Mouse (Mus musculus) ovary, adult 18-20 months (tissue): ENCODE measurements around the gene Sox18.

ENCODE experiments used
- DNase-seq: peaks from one replicate; pipeline ENCODE4 v3.0.0; 2022; ENCODE audit warnings: low spot score, mixed read lengths

Gene Sox18

GRCm38 (mm10) chr2:181680716-181681117, 9.3 kb upstream of the Sox18 start:
- no peak for DNase-seq

GRCm38 (mm10) chr2:181679951-181680715, 8.7 kb upstream of the Sox18 start, which contains the start of gene Tcea2:
Gene Tcea2 (plus strand): TSS chr2:181680310.
- DNase-seq, result peak; percentile 61

GRCm38 (mm10) chr2:181678780-181679179, 7.3 kb upstream of the Sox18 start:
- DNase-seq, result peak; percentile 76

GRCm38 (mm10) chr2:181677755-181678098, 6.3 kb upstream of the Sox18 start:
- DNase-seq, result no peak

- DNase-seq, result no peak
These were observed 5.8 kb upstream of the Sox18 start for GRCm38 (mm10) chr2:181677096-181677754.

GRCm38 (mm10) chr2:181676424-181676823, 5.0 kb upstream of the Sox18 start:
- DNase-seq, result no peak

- peak; percentile 84 for DNase-seq
These were observed 4.0 kb upstream of the Sox18 start for GRCm38 (mm10) chr2:181675454-181675853.

- DNase-seq, result no peak
These were observed 3.5 kb upstream of the Sox18 start for GRCm38 (mm10) chr2:181674934-181675333.

- peak; percentile 85 for DNase-seq
These were observed 2.1 kb upstream of the Sox18 start for GRCm38 (mm10) chr2:181673501-181673900.

- DNase-seq, result no peak
These were observed 544 bp upstream of the Sox18 start for GRCm38 (mm10) chr2:181671984-181672383.

GRCm38 (mm10) chr2:181670913-181671311, 528 bp downstream of the Sox18 start:
- no peak for DNase-seq

GRCm38 (mm10) chr2:181670285-181670912, 1.0 kb downstream of the Sox18 start:
- DNase-seq, result no peak

GRCm38 (mm10) chr2:181663298-181663630, 8.2 kb downstream of the Sox18 start:
- no peak for DNase-seq

- no peak for DNase-seq
These were observed 8.7 kb downstream of the Sox18 start for GRCm38 (mm10) chr2:181662620-181663297.

- DNase-seq, result peak; percentile 72
These were observed 11.8 kb downstream of the Sox18 start for GRCm38 (mm10) chr2:181659609-181660055.

GRCm38 (mm10) chr2:181658930-181659555, 12.4 kb downstream of the Sox18 start:
- DNase-seq, result peak; percentile 57

- no peak for DNase-seq
These were observed 12.9 kb downstream of the Sox18 start for GRCm38 (mm10) chr2:181658528-181658927.

GRCm38 (mm10) chr2:181657441-181657840, 14.0 kb downstream of the Sox18 start:
- DNase-seq, result no peak

- DNase-seq, result no peak
These were observed 14.7 kb downstream of the Sox18 start, which contains the start of gene Gm29797 for GRCm38 (mm10) chr2:181656734-181657133. Gene Gm29797 (plus strand): TSS chr2:181657034.

- DNase-seq, result no peak
These were observed 17.9 kb downstream of the Sox18 start for GRCm38 (mm10) chr2:181653523-181653922.

GRCm38 (mm10) chr2:181653065-181653464, 18.4 kb downstream of the Sox18 start:
- no peak for DNase-seq

- DNase-seq, result no peak
These were observed 22.5 kb downstream of the Sox18 start for GRCm38 (mm10) chr2:181648926-181649325.
